Mouse (Mus musculus) left cerebral cortex, adult 9 months (tissue): ENCODE measurements around the gene Cmtr1.
"Not testable (repeated sequence)": the region's sequence is repeated elsewhere in the genome, so short reads cannot be mapped to it uniquely, and the experiment has no call there.

Experiments used
- DNase-seq, 2 experiments: peaks; one replicate each; pipeline ENCODE4 v3.0.0; 2022; ENCODE audit warnings: low spot score in 2 of 2

Cmtr1 gene

GRCm38 (mm10) chr17:29704781-29705180 lies 44.4 kb downstream of the Cmtr1 start:
- DNase-seq: peak in 1 of 2 experiments; percentile 41

- no peak for DNase-seq
These were observed 45.5 kb downstream of the Cmtr1 start for GRCm38 (mm10) chr17:29705881-29706280.

- no peak for DNase-seq
These were observed 46.7 kb downstream of the Cmtr1 start for GRCm38 (mm10) chr17:29706981-29707545.

- DNase-seq: no peak
These were observed 48.4 kb downstream of the Cmtr1 start for GRCm38 (mm10) chr17:29708783-29709182.

- DNase-seq: peak in 1 of 2 experiments; percentile 50
These were observed 50.2 kb downstream of the Cmtr1 start for GRCm38 (mm10) chr17:29710562-29711044.

- no peak for DNase-seq
These were observed 50.8 kb downstream of the Cmtr1 start for GRCm38 (mm10) chr17:29711076-29711744.

- DNase-seq: no peak
These were observed 51.5 kb downstream of the Cmtr1 start for GRCm38 (mm10) chr17:29711745-29712431.

GRCm38 (mm10) chr17:29712565-29712964 lies 52.2 kb downstream of the Cmtr1 start:
- no peak for DNase-seq

- DNase-seq: not testable (repeated sequence)
These were observed 53.3 kb downstream of the Cmtr1 start for GRCm38 (mm10) chr17:29713734-29714133.

GRCm38 (mm10) chr17:29716732-29717445 lies 56.5 kb downstream of the Cmtr1 start, which contains the start of gene Ccdc167:
Ccdc167 (minus strand) TSS chr17:29717044.
- peak; percentile 95 to 99 for DNase-seq

GRCm38 (mm10) chr17:29718660-29719059 lies 58.3 kb downstream of the Cmtr1 start:
- DNase-seq: no peak

- no peak for DNase-seq
These were observed 59.5 kb downstream of the Cmtr1 start for GRCm38 (mm10) chr17:29719628-29720575.

GRCm38 (mm10) chr17:29720755-29721365 lies 60.5 kb downstream of the Cmtr1 start:
- no peak for DNase-seq

- DNase-seq: no peak
These were observed 64.2 kb downstream of the Cmtr1 start for GRCm38 (mm10) chr17:29724610-29725009.

GRCm38 (mm10) chr17:29725027-29725620 lies 64.7 kb downstream of the Cmtr1 start:
- DNase-seq: no peak

- no peak for DNase-seq
These were observed 67.7 kb downstream of the Cmtr1 start for GRCm38 (mm10) chr17:29728082-29728481.

- no peak for DNase-seq
These were observed 70.3 kb downstream of the Cmtr1 start for GRCm38 (mm10) chr17:29730510-29731265.

GRCm38 (mm10) chr17:29731266-29731952 lies 71.0 kb downstream of the Cmtr1 start:
- DNase-seq: no peak

- no peak for DNase-seq
These were observed 71.5 kb downstream of the Cmtr1 start for GRCm38 (mm10) chr17:29731953-29732325.
